Mouse (Mus musculus): ENCODE data around the gene Arl3. TPM values are rescaled to one million over a fixed set of nuclear protein-coding genes. Genes with fewer than 3 reads are reported as not detected.

Gene Arl3
- polyA plus RNA-seq, 1 experiment = 21.6 TPM

DNA sequence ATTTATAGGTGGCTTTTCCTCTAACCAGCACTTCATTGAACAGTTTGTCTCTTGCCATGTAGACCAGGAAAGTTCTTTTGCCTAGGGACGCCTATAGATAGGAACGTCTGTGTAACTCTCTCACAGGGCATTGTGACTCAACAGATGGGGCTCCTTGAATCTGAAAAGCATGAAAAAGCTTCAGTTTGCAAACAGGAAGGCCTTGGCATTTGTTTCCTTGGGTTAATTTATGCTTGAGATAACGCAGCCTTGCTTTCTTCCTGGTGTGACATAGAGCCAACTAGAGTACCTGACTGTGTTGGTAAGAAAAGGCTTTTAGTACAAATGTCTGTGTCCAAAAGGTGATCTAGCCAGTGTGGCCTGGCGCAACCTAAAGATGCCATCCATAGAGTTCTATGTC, 29.4 kb upstream of the Arl3 start:
- Histone ChIP-seq H3K4me3 (ENCODE audit: control insufficient read depth, insufficient read depth, low read length) (no peak overlapping the region), H3K36me3 (ENCODE audit: control insufficient read depth, insufficient read depth, low read length) (no peaks in the 10 kb centered on the region), H3K27ac (ENCODE audit: control insufficient read depth, insufficient read depth, low read length) (no peak overlapping the region), H3K4me1 (replicated peaks; ENCODE audit: control insufficient read depth, insufficient read depth, low read length) (peaks cover 25% of the 10 kb centered on the region), H3K27me3 (ENCODE audit: control insufficient read depth, insufficient read depth, low read length) (no peaks in the 10 kb centered on the region)
- 81% methylated on average over 4 of the region's 4 CpGs for whole genome bisulfite sequencing
- no peak for TF ChIP-seq CTCF (IDR thresholded peaks at IDR 0.05; ENCODE audit: borderline replicate concordance, control insufficient read depth, extremely low read depth, insufficient read depth, low read length, poor library complexity)
- no peak for TF ChIP-seq POLR2A (IDR thresholded peaks at IDR 0.05; ENCODE audit: control insufficient read depth, extremely low read depth, insufficient read depth, low read length, poor library complexity)
- no peak for DNase-seq

DNA sequence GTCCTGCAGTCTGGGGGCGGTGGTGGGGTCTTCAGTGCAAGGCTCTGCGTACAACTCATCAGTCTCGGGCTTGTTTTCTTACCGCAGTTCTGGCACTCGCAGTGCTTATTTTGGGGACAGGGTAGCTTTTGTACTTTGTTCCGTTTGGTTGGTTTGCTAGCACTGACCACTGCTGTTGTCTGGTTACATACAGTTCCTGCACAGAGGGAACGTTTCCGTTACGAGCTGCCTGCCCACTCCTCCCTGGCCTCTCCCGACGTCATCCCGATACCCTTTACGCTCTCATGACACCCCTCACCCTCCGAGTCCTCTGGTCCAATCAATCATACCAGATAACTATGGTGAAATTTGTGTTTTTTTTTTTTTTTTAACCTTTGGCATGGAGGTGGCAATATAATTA, 28.5 kb upstream of the Arl3 start:
- Histone ChIP-seq H3K27me3 (ENCODE audit: control insufficient read depth, insufficient read depth, low read length) (no peaks in the 10 kb centered on the region), H3K36me3 (ENCODE audit: control insufficient read depth, insufficient read depth, low read length) (no peaks in the 10 kb centered on the region), H3K27ac (ENCODE audit: control insufficient read depth, insufficient read depth, low read length) (no peak overlapping the region), H3K4me3 (ENCODE audit: control insufficient read depth, insufficient read depth, low read length) (no peak overlapping the region), H3K4me1 (replicated peaks; ENCODE audit: control insufficient read depth, insufficient read depth, low read length) (peaks cover 16% of the 10 kb centered on the region)
- TF ChIP-seq POLR2A (IDR thresholded peaks at IDR 0.05; ENCODE audit: control insufficient read depth, extremely low read depth, insufficient read depth, low read length, poor library complexity) (no peak), CTCF (IDR thresholded peaks at IDR 0.05; ENCODE audit: borderline replicate concordance, control insufficient read depth, extremely low read depth, insufficient read depth, low read length, poor library complexity) (no peak)
- no peak for DNase-seq
- WGBS = 88% methylated on average over 14 of the region's 14 CpGs

- Histone ChIP-seq H3K27ac (ENCODE audit: control insufficient read depth, insufficient read depth, low read length) (no peak overlapping the region), H3K27me3 (ENCODE audit: control insufficient read depth, insufficient read depth, low read length) (no peaks in the 10 kb centered on the region), H3K4me1 (replicated peaks; ENCODE audit: control insufficient read depth, insufficient read depth, low read length) (peaks cover 11% of the 10 kb centered on the region), H3K36me3 (ENCODE audit: control insufficient read depth, insufficient read depth, low read length) (no peaks in the 10 kb centered on the region), H3K4me3 (ENCODE audit: control insufficient read depth, insufficient read depth, low read length) (no peak overlapping the region)
- no peak for DNase-seq
- WGBS = 77% methylated on average over 4 of the region's 4 CpGs
- no peak for TF ChIP-seq CTCF (IDR thresholded peaks at IDR 0.05; ENCODE audit: borderline replicate concordance, control insufficient read depth, extremely low read depth, insufficient read depth, low read length, poor library complexity)
Measured at GRCm38 (mm10) chr19:46600371-46600770, 27.4 kb upstream of the Arl3 start.

- no peaks in the 10 kb centered on the region for H3K27me3 ChIP-seq (ENCODE audit: control insufficient read depth, insufficient read depth, low read length)
- TF ChIP-seq CTCF (IDR thresholded peaks at IDR 0.05; ENCODE audit: borderline replicate concordance, control insufficient read depth, extremely low read depth, insufficient read depth, low read length, poor library complexity) (no peak), POLR2A (IDR thresholded peaks at IDR 0.05; ENCODE audit: control insufficient read depth, extremely low read depth, insufficient read depth, low read length, poor library complexity) (no peak)
- H3K36me3 ChIP-seq (ENCODE audit: control insufficient read depth, insufficient read depth, low read length) = no peaks in the 10 kb centered on the region
- H3K4me3 ChIP-seq (ENCODE audit: control insufficient read depth, insufficient read depth, low read length) = peak overlapping the region; percentile 67
- no peak for DNase-seq
- WGBS = 6% methylated on average over 22 of the region's 22 CpGs
- H3K27ac ChIP-seq (ENCODE audit: control insufficient read depth, insufficient read depth, low read length) = peak overlapping the region; percentile 27; the same call in 1 of the 2 replicates
- H3K4me1 ChIP-seq (replicated peaks; ENCODE audit: control insufficient read depth, insufficient read depth, low read length) = peaks cover 11% of the 10 kb centered on the region
Measured at GRCm38 (mm10) chr19:46599375-46600256, 26.6 kb upstream of the Arl3 start.

DNA sequence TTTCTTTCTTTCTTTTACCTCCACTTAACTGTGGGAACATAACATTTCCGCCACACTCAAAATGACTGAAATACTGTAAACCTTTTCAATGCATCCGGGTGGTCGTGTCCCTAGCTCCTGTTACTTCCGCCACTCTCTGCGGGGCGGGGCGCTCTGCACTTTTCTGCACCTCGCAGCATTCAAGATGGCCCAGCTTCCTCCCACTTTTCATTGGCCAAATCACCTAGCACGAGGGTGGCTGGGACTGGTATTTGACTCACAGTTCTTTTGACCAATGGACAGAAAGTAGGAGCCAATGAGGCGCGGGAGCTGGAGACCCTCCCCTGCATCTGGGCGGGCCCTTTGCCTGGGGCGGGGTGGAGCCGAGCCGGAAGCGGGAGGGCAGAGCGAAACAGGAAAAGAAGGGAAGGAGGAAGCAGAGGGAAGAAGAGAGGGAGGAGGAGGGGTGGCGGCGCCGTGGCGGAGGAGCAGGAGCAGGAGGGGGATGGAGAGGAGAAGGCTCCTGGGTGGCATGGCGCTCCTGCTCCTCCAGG, 25.8 kb upstream of the Arl3 start, which contains the start of gene Wbp1l:
Gene Wbp1l, plus strand, starts transcription at position 365 of the 533 bp plus-strand sequence.
- Histone ChIP-seq H3K36me3 (ENCODE audit: control insufficient read depth, insufficient read depth, low read length) (no peaks in the 10 kb centered on the region), H3K27me3 (ENCODE audit: control insufficient read depth, insufficient read depth, low read length) (no peaks in the 10 kb centered on the region), H3K4me1 (replicated peaks; ENCODE audit: control insufficient read depth, insufficient read depth, low read length) (peaks cover 11% of the 10 kb centered on the region), H3K27ac (ENCODE audit: control insufficient read depth, insufficient read depth, low read length) (peak within 1 kb of the TSS; percentile 27; the same call in 1 of the 2 replicates), H3K4me3 (ENCODE audit: control insufficient read depth, insufficient read depth, low read length) (peak within 1 kb of the TSS; percentile 67)
- peak; percentile 98 for DNase-seq
- WGBS = under 1% methylated on average over 22 of the region's 22 CpGs
- peak; percentile 67; the same call in 1 of the 2 replicates for TF ChIP-seq CTCF (IDR thresholded peaks at IDR 0.05; ENCODE audit: borderline replicate concordance, control insufficient read depth, extremely low read depth, insufficient read depth, low read length, poor library complexity)
- TF ChIP-seq POLR2A (IDR thresholded peaks at IDR 0.05; ENCODE audit: control insufficient read depth, extremely low read depth, insufficient read depth, low read length, poor library complexity) = peak; percentile 88

DNA sequence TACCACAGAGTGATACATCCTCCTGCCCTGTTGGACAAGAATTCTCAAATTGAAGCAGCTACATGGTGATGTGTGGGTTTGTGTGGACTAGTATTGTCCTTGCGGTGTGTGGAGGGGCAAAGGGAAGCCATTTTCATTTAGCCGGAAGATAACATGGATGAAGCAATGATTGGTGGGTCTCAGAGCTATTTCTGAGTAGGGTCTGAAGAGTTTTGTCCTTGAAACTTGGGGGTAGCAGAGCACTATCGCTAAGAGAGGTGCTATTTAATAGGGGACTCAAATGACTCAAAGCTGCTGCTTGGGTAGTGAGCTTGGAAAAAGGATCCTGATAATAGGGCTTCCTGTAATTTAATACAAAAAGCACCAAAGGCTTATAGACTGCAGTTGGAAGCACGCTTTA, 25.2 kb upstream of the Arl3 start:
- Histone ChIP-seq H3K36me3 (ENCODE audit: control insufficient read depth, insufficient read depth, low read length) (no peaks in the 10 kb centered on the region), H3K27me3 (ENCODE audit: control insufficient read depth, insufficient read depth, low read length) (no peaks in the 10 kb centered on the region), H3K27ac (ENCODE audit: control insufficient read depth, insufficient read depth, low read length) (no peak overlapping the region), H3K4me1 (replicated peaks; ENCODE audit: control insufficient read depth, insufficient read depth, low read length) (peaks cover 11% of the 10 kb centered on the region), H3K4me3 (ENCODE audit: control insufficient read depth, insufficient read depth, low read length) (no peak overlapping the region)
- TF ChIP-seq POLR2A (IDR thresholded peaks at IDR 0.05; ENCODE audit: control insufficient read depth, extremely low read depth, insufficient read depth, low read length, poor library complexity) (no peak), CTCF (IDR thresholded peaks at IDR 0.05; ENCODE audit: borderline replicate concordance, control insufficient read depth, extremely low read depth, insufficient read depth, low read length, poor library complexity) (no peak)
- WGBS = 96% methylated on average over 4 of the region's 4 CpGs
- DNase-seq = no peak

Measured in thymus, adult 2 months (tissue).